Mouse (Mus musculus) hindbrain, embryonic 15.5 days (tissue): ENCODE measurements around the gene 4930402H24Rik. TPM values are rescaled to one million over a fixed set of nuclear protein-coding genes. Genes with fewer than 3 reads are reported as not detected.

Experiments
- ATAC-seq: fragments of 200-750 bp; cut with Nextera tagmentation; 2 replicates; pipeline ENCODE4 v1.8.0; 2017; ENCODE audit warnings: low read depth, moderate number of reproducible peaks, moderate TSS enrichment; ENCODE audit not compliant: low FRiP score
- H3K27ac ChIP-seq: fragments of 300-500 bp; sonication (generic); replicated peaks from 2 replicates; pipeline ENCODE4 v1.5.1; 2015; ENCODE audit warnings: mild to moderate bottlenecking, inconsistent platforms
- H3K27me3 ChIP-seq: fragments of 300-500 bp; sonication (generic); 2 replicates; pipeline ENCODE4 v1.6.1; 2015; ENCODE audit warnings: control low read depth, inconsistent platforms
- H3K36me3 ChIP-seq: fragments of 300-500 bp; sonication (generic); 2 replicates; pipeline ENCODE4 v1.6.1; 2015; ENCODE audit warnings: control low read depth, inconsistent platforms
- H3K4me1 ChIP-seq: fragments of 300-500 bp; sonication (generic); replicated peaks from 2 replicates; pipeline ENCODE4 v1.6.1; 2015; ENCODE audit warnings: control low read depth, inconsistent platforms
- H3K4me2 ChIP-seq: fragments of 300-500 bp; sonication (generic); 2 replicates; pipeline ENCODE4 v1.6.1; 2015; ENCODE audit warnings: moderate library complexity, mild to moderate bottlenecking, inconsistent platforms
- H3K4me3 ChIP-seq: fragments of 300-500 bp; sonication (generic); 2 replicates; pipeline ENCODE4 v1.5.1; 2015; ENCODE audit warnings: mild to moderate bottlenecking, inconsistent platforms
- H3K9ac ChIP-seq: fragments of 300-500 bp; sonication (generic); 2 replicates; pipeline ENCODE4 v1.6.1; 2015; ENCODE audit warnings: inconsistent platforms
- H3K9me3 ChIP-seq: fragments of 300-500 bp; sonication (generic); 2 replicates; pipeline ENCODE4 v1.6.1; 2016; ENCODE audit warnings: control low read depth, inconsistent platforms
- WGBS: fragments of 180-500 bp; shearing (Covaris S2); methylation state at CpG from one replicate; pipeline ENCODE4 v1.1.7; 2015; 5-methylcytosine and 5-hydroxymethylcytosine counted together
- polyA plus RNA-seq: library from polyadenylated mRNA; unstranded; fragments of >200 nt; fragmentation: Nextera tagmentation; extraction: Ambion mirVana; gene quantifications from 2 replicates; pipeline ENCODE4 v1.2.1, GENCODE M21; 2015

Gene 4930402H24Rik
- polyA plus RNA-seq, 1 experiment from 2014 or later = 90.7 TPM

- Histone ChIP-seq H3K27me3 (no peaks in the 10 kb centered on the region), H3K36me3 (peaks cover 71% of the 10 kb centered on the region)
- 99% methylated on average over 12 of the region's 12 CpGs for WGBS
These were observed 227.1 kb downstream of the 4930402H24Rik start for GRCm38 (mm10) chr2:130679154-130679553.

GRCm38 (mm10) chr2:130677211-130677610 is 229.0 kb downstream of the 4930402H24Rik start:
- Histone ChIP-seq H3K4me2 (no peak overlapping the region), H3K4me3 (no peak overlapping the region), H3K9ac (no peak overlapping the region), H3K9me3 (no peaks in the 10 kb centered on the region), H3K27ac (no peak overlapping the region), H3K27me3 (no peaks in the 10 kb centered on the region), H3K4me1 (no peaks in the 10 kb centered on the region), H3K36me3 (peaks cover 89% of the 10 kb centered on the region)
- WGBS = 90% methylated on average over 10 of the region's 10 CpGs
- no peak for ATAC-seq

More at GRCm38 (mm10) chr2:130679154-130679553, 227.1 kb downstream of the 4930402H24Rik start:
- no peak for ATAC-seq
- H3K9me3 ChIP-seq = no peaks in the 10 kb centered on the region
- H3K4me2 ChIP-seq = no peak overlapping the region
- no peaks in the 10 kb centered on the region for H3K4me1 ChIP-seq
- no peak overlapping the region for H3K9ac ChIP-seq
- no peak overlapping the region for H3K27ac ChIP-seq
- H3K4me3 ChIP-seq = no peak overlapping the region

- H3K36me3 ChIP-seq = peaks cover 13% of the 10 kb centered on the region
- peak within 1 kb of the TSS; percentile 81 for H3K27ac ChIP-seq
- H3K9ac ChIP-seq = peak within 1 kb of the TSS; percentile 65
- no peaks in the 10 kb centered on the region for H3K27me3 ChIP-seq
- peaks cover 40% of the 10 kb centered on the region for H3K4me1 ChIP-seq
- 1% methylated on average over 31 of the region's 31 CpGs for WGBS
- H3K4me3 ChIP-seq = peak within 1 kb of the TSS; percentile 62
- peak; percentile 77 for ATAC-seq
- H3K4me2 ChIP-seq = peak within 1 kb of the TSS; percentile 60
- H3K9me3 ChIP-seq = no peaks in the 10 kb centered on the region
These were observed 238.6 kb downstream of the 4930402H24Rik start, which contains the start of gene Itpa for GRCm38 (mm10) chr2:130667559-130667958. Gene Itpa (plus strand): TSS chr2:130667610.

GRCm38 (mm10) chr2:130664102-130664701 is 242.0 kb downstream of the 4930402H24Rik start, which contains the start of gene Ddrgk1:
Gene Ddrgk1 (minus strand): TSS chr2:130664659.
- H3K9me3 ChIP-seq = no peaks in the 10 kb centered on the region
- peak within 1 kb of the TSS; percentile 98 for H3K27ac ChIP-seq
- peak; percentile 96 for ATAC-seq
- H3K27me3 ChIP-seq = no peaks in the 10 kb centered on the region
- H3K4me3 ChIP-seq = peak within 1 kb of the TSS; percentile 57
- under 1% methylated on average over 40 of the region's 40 CpGs for WGBS
- H3K4me1 ChIP-seq = peaks cover 40% of the 10 kb centered on the region
- H3K4me2 ChIP-seq = peak within 1 kb of the TSS; percentile 67
- peak within 1 kb of the TSS; percentile 69 for H3K9ac ChIP-seq
- H3K36me3 ChIP-seq = peaks cover 11% of the 10 kb centered on the region; the same call in 1 of the 2 replicates

DNA sequence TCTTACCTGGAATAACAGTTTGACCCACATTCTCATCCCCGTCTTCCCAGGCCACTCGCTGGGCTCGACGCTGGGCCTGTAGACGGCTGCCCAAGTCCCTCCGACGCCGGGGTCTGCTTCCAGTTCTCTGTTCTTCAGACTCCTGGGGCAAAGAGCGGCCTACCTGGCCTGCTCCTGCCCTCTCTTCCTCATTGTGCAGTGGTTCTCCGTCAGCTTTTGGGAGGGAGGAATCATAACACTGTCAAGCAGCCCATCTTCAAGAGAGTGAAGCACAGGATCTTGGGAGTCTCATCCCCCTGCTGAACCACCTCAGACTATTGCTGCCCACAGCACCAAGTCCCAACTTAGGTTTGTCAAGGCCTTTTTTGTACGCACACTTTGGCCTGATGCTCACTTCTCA is 242.9 kb downstream of the 4930402H24Rik start:
- H3K9me3 ChIP-seq = no peaks in the 10 kb centered on the region
- H3K36me3 ChIP-seq = peaks cover 17% of the 10 kb centered on the region
- peaks cover 32% of the 10 kb centered on the region for H3K4me1 ChIP-seq
- peak overlapping the region; percentile 98 for H3K27ac ChIP-seq
- H3K4me2 ChIP-seq = peak overlapping the region; percentile 67
- WGBS = 91% methylated on average over 11 of the region's 11 CpGs
- ATAC-seq = no peak
- no peaks in the 10 kb centered on the region for H3K27me3 ChIP-seq
- H3K9ac ChIP-seq = peak overlapping the region; percentile 69
- H3K4me3 ChIP-seq = peak overlapping the region; percentile 57

GRCm38 (mm10) chr2:130658530-130658929 is 247.7 kb downstream of the 4930402H24Rik start:
- H3K27me3 ChIP-seq = no peaks in the 10 kb centered on the region
- peaks cover 16% of the 10 kb centered on the region for H3K4me1 ChIP-seq
- peaks cover 58% of the 10 kb centered on the region for H3K36me3 ChIP-seq
- no peak overlapping the region for H3K9ac ChIP-seq
- no peak overlapping the region for H3K4me2 ChIP-seq
- no peak overlapping the region for H3K27ac ChIP-seq
- no peak for ATAC-seq
- 97% methylated on average over 10 of the region's 10 CpGs for WGBS
- H3K9me3 ChIP-seq = no peaks in the 10 kb centered on the region
- H3K4me3 ChIP-seq = no peak overlapping the region

DNA sequence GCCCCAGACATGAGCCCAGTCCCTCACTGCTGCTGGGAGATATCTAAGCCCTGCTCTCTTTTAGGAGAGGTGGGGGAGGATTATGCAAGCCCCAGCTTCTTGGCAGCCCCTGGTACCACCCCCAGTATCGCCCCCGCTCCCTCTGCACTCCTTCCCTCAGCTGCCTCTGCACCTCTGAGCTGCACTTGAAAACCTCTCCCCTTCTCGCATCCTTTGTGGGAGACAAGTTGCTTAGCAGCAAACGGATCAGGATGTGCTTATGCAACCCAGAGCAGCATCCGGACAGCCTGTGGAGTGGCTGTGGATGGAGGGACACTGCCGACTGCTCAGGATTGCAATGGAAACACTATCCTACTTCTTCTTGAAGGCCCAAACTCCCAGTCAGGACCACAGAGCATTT is 248.7 kb downstream of the 4930402H24Rik start:
- H3K36me3 ChIP-seq = peaks cover 67% of the 10 kb centered on the region
- WGBS = 89% methylated on average over 6 of the region's 6 CpGs
- no peak for ATAC-seq

GRCm38 (mm10) chr2:130656536-130656935 is 249.7 kb downstream of the 4930402H24Rik start:
- no peak overlapping the region for H3K4me3 ChIP-seq
- WGBS = 94% methylated on average over 9 of the region's 9 CpGs
- H3K9me3 ChIP-seq = no peaks in the 10 kb centered on the region
- no peak overlapping the region for H3K9ac ChIP-seq
- H3K4me2 ChIP-seq = no peak overlapping the region
- H3K36me3 ChIP-seq = peaks cover 71% of the 10 kb centered on the region
- no peaks in the 10 kb centered on the region for H3K27me3 ChIP-seq
- no peak overlapping the region for H3K27ac ChIP-seq
- no peaks in the 10 kb centered on the region for H3K4me1 ChIP-seq
- ATAC-seq = no peak

More for the DNA sequence above, 248.7 kb downstream of the 4930402H24Rik start:
- Histone ChIP-seq H3K4me1 (peaks cover 6% of the 10 kb centered on the region; the same call in 1 of the 2 replicates), H3K27me3 (no peaks in the 10 kb centered on the region), H3K4me2 (no peak overlapping the region), H3K4me3 (no peak overlapping the region), H3K9ac (no peak overlapping the region), H3K27ac (no peak overlapping the region), H3K9me3 (no peaks in the 10 kb centered on the region)

Other genes with a start within 250 kb of the 4930402H24Rik start
- 66.6 and 72.6 TPM in 2 replicates for gene Ddrgk1, start 241.7 kb downstream of the 4930402H24Rik start, polyA plus RNA-seq
- 123 and 125 TPM in 2 replicates for gene Itpa, start 238.8 kb downstream of the 4930402H24Rik start, polyA plus RNA-seq
- 0.52 and 0.64 TPM in 2 replicates for gene Slc4a11, start 208.9 kb downstream of the 4930402H24Rik start, polyA plus RNA-seq
- 14.8 and 15.0 TPM in 2 replicates for gene Atrn, start 89 bp upstream of the 4930402H24Rik start, polyA plus RNA-seq
- gene Gfra4, start 136.7 kb upstream of the 4930402H24Rik start, polyA plus RNA-seq = 45.0 and 52.9 TPM in 2 replicates
- gene Adam33, start 157.4 kb upstream of the 4930402H24Rik start, polyA plus RNA-seq = 1.0 and 2.3 TPM in 2 replicates
- gene Siglec1, start 180.4 kb upstream of the 4930402H24Rik start, polyA plus RNA-seq = 0.22 and 0.63 TPM in 2 replicates
- 4.7 and 4.8 TPM in 2 replicates for gene Hspa12b, start 220.9 kb upstream of the 4930402H24Rik start, polyA plus RNA-seq
- gene Gm11037, start 227.1 kb upstream of the 4930402H24Rik start, polyA plus RNA-seq = not detected in 2 replicates